Mouse (Mus musculus) central nervous system, embryonic 18 days (tissue): ENCODE data around the gene Olfr593. TPM values are rescaled to one million over a fixed set of nuclear protein-coding genes. Genes with fewer than 3 reads are reported as not detected.

ENCODE experiments used
- polyA plus RNA-seq: library from polyadenylated mRNA; depleted of rRNA; stranded (reverse); fragments of >200 nt; gene quantifications from 2 replicates; pipeline ENCODE4 v1.2.3, GENCODE M21; 2012; rRNA removed

Gene Olfr593
- polyA plus RNA-seq: not detected in 2 replicates

GRCm38 (mm10) chr7:103211562-103211961 is at the start of gene Olfr593:
Gene Olfr593 (plus strand): TSS chr7:103211862.

GRCm38 (mm10) chr7:103178240-103178639 is 33.4 kb upstream of the Olfr593 start, which contains the start of gene Olfr591:
Gene Olfr591 (minus strand): TSS chr7:103178340.

GRCm38 (mm10) chr7:103184503-103184902 is 27.2 kb upstream of the Olfr593 start, which contains the start of gene Olfr592:
Gene Olfr592 (plus strand): TSS chr7:103184803.

GRCm38 (mm10) chr7:103216696-103217095 is 5.0 kb downstream of the Olfr593 start, which contains the start of gene Olfr594:
Gene Olfr594 (plus strand): TSS chr7:103216996.

GRCm38 (mm10) chr7:103252405-103252804 is 40.7 kb downstream of the Olfr593 start, which contains the start of gene Usp17ld:
Gene Usp17ld (minus strand): TSS chr7:103252505.

Other genes starting within 250 kb of the Olfr593 start
- not detected in 2 replicates for gene Olfr576, start 249.2 kb upstream of the Olfr593 start, polyA plus RNA-seq
- not detected in 2 replicates for gene Olfr577, start 235.9 kb upstream of the Olfr593 start, polyA plus RNA-seq
- gene Olfr578, start 222.5 kb upstream of the Olfr593 start, polyA plus RNA-seq: not detected in 2 replicates
- gene Olfr582, start 173.8 kb upstream of the Olfr593 start, polyA plus RNA-seq: not detected in 2 replicates
- gene Olfr583, start 160.6 kb upstream of the Olfr593 start, polyA plus RNA-seq: not detected in 2 replicates
- gene Olfr584, start 130.0 kb upstream of the Olfr593 start, polyA plus RNA-seq: not detected in 2 replicates
- not detected in 2 replicates for gene Olfr585, start 114.1 kb upstream of the Olfr593 start, polyA plus RNA-seq
- not detected in 2 replicates for gene Olfr586, start 86.2 kb upstream of the Olfr593 start, polyA plus RNA-seq
- gene Olfr588-ps1, start 71.0 kb upstream of the Olfr593 start, polyA plus RNA-seq: not detected in 2 replicates
- gene Olfr589, start 55.5 kb upstream of the Olfr593 start, polyA plus RNA-seq: not detected in 2 replicates
- not detected in 2 replicates for gene Olfr591, start 33.5 kb upstream of the Olfr593 start, polyA plus RNA-seq
- gene Olfr592, start 27.1 kb upstream of the Olfr593 start, polyA plus RNA-seq: not detected in 2 replicates
- gene Olfr594, start 5.1 kb downstream of the Olfr593 start, polyA plus RNA-seq: not detected in 2 replicates
- gene Usp17ld, start 40.6 kb downstream of the Olfr593 start, polyA plus RNA-seq: not detected in 2 replicates
- not detected in 2 replicates for gene Olfr596, start 93.8 kb downstream of the Olfr593 start, polyA plus RNA-seq
- gene Olfr597, start 104.5 kb downstream of the Olfr593 start, polyA plus RNA-seq: not detected in 2 replicates
- not detected in 2 replicates for gene Olfr598, start 111.7 kb downstream of the Olfr593 start, polyA plus RNA-seq
- gene Olfr599, start 124.1 kb downstream of the Olfr593 start, polyA plus RNA-seq: not detected in 2 replicates
- not detected in 2 replicates for gene Olfr600, start 137.8 kb downstream of the Olfr593 start, polyA plus RNA-seq
- not detected in 2 replicates for gene Olfr601, start 150.8 kb downstream of the Olfr593 start, polyA plus RNA-seq
- not detected in 2 replicates for gene Olfr603, start 174.3 kb downstream of the Olfr593 start, polyA plus RNA-seq
- not detected in 2 replicates for gene Usp17lc, start 203.2 kb downstream of the Olfr593 start, polyA plus RNA-seq
- gene Olfr605, start 233.6 kb downstream of the Olfr593 start, polyA plus RNA-seq: not detected in 2 replicates
- gene Olfr606, start 237.2 kb downstream of the Olfr593 start, polyA plus RNA-seq: not detected in 2 replicates